Mouse (Mus musculus): ENCODE data around the gene Nagpa. TPM values are rescaled to one million over a fixed set of nuclear protein-coding genes. Genes with fewer than 3 reads are reported as not detected.

Gene Nagpa
- total RNA-seq, 2 experiments from 2014 or later = 5.6 to 6.7 TPM

DNA sequence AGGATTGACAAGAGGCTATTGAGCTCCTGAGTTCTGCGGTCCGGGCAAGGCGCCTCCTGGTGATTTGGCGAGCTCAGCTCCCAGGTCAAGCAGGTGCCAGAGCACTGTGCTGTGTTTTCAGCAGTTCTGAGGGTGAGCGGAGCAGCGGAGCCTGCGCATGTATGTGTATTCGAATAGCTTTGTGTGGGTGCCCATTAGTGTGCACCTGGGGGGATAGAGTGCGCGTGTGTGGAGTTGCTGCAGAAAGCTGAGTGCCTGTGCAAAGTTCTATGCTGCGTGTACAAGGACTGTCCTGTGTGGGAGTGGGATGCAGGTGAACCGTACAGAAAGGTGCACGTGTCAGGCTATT, 56.8 kb downstream of the Nagpa start, which contains the start of gene Sec14l5:
TSS of gene Sec14l5 (plus strand) at position 73 of the 349 bp plus-strand sequence.
- Histone ChIP-seq H3K27ac (peak within 1 kb of the TSS; percentile 88), H3K4me3 (peak within 1 kb of the TSS; percentile 81)
- intact Hi-C loops (cut with DNase I) = loop anchor here (2.0 to 5.0 kb wide), 2 partner anchors 38 to 90 kb away; no protein-coding TSS in a partner anchor
- TF ChIP-seq CTCF (IDR thresholded peaks at IDR 0.05) = peak; percentile 15; the same call in 1 of the 2 replicates
- DNase-seq = no peak

DNA sequence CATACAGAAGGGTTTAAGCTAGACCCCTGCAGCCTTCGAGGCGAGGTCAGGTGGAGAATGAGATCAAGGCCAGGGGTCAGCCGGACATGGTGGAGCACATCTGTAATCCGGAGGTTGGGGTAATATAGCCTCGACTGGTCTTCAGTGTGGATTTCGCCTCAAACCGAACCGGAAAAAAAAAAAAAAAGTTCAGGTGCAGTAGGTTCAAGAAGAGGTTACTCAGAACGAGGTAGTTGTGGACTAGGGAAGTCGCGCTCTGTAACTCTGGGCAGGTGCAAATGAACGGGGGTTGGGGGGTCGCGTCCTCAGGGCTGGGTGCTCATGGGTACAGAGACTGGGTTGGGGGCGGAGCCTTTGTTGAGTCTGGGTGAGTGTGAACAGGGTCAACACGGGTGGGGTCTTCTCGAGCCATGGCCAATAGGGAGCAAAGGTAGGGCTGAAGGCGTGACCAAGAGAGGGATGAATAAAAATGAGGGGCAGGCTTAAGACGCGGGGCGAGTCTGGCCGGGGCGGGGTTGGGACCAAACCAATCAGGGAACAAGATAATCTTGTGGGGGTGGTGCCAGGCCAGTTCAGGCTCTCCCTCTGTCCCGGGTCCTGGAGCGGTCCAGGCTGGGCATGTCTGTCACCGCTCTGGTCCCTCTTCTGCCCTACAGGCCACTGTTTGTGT, 57.3 kb downstream of the Nagpa start:
- peak; percentile 91 for DNase-seq
- intact Hi-C loops (cut with DNase I) = loop anchor here (2.0 to 5.0 kb wide), 2 partner anchors 38 to 89 kb away; no protein-coding TSS in a partner anchor
- H3K4me3 ChIP-seq = peak overlapping the region; percentile 81
- TF ChIP-seq CTCF (IDR thresholded peaks at IDR 0.05) = no peak
- peak overlapping the region; percentile 88 for H3K27ac ChIP-seq

DNA sequence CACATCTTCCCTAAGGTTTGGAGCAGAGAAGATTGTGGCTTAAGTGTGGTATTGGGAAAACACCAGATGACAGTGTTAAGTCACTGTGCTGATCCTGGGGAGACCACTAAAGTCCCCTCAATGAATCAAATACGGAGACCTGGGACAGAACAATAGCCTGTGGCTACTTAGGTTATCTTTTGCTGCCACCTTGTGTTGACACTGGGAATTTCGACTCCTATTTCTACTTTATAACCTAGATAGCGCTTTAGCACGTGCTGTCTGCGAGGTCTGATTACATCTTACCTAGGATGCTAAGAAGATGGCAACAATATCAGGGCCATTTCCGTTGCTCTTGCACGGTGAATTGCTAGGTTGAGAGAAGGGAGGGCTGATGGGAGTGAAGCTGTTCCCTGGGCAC, 58.2 kb downstream of the Nagpa start:
- Histone ChIP-seq H3K4me3 (peak overlapping the region; percentile 81; the same call in 1 of the 2 replicates), H3K27ac (peak overlapping the region; percentile 88; the same call in 1 of the 2 replicates)
- TF ChIP-seq CTCF (IDR thresholded peaks at IDR 0.05) = peak; percentile 80
- DNase-seq = peak; percentile 57
- intact Hi-C loops (cut with DNase I) = loop anchor here (1.0 to 5.0 kb wide), 2 partner anchors 88 to 165 kb away; no protein-coding TSS in a partner anchor

Small RNA genes within 50 kb of the gene (microRNA-seq; reads per million reads assigned to microRNA genes)
- not detected for gene Gm23689
- not detected for gene Gm26095
- gene Mir6364 = not detected

Other genes starting within 250 kb of the Nagpa start
- 10 to 100 TPM; 12.8 to 16.7 TPM for gene Anks3, start 239.8 kb downstream of the Nagpa start, total RNA-seq (2021)
- not detected for gene Sept12, start 206.2 kb downstream of the Nagpa start, total RNA-seq (2021)
- gene Smim22, start 196.7 kb downstream of the Nagpa start, total RNA-seq (2021) = not detected
- gene Rogdi, start 190.5 kb downstream of the Nagpa start, total RNA-seq (2021) = 1 to 10 TPM; 5.2 to 7.4 TPM
- 10 to 100 TPM; 33.1 to 33.7 TPM for gene Glyr1, start 154.1 kb downstream of the Nagpa start, total RNA-seq (2021)
- 10 to 100 TPM; 24.7 to 25.4 TPM for gene Ubn1, start 154.0 kb downstream of the Nagpa start, total RNA-seq (2021)
- gene Ppl, start 71.6 kb downstream of the Nagpa start, total RNA-seq (2021) = 1 to 10 TPM; 2.5 to 3.7 TPM
- gene Sec14l5, start 56.9 kb downstream of the Nagpa start, total RNA-seq (2021) = 10 to 100 TPM in 1 of 2 experiments, 1 to 10 TPM in 1; 7.6 to 16.1 TPM
- gene AU021092, start 18.3 kb upstream of the Nagpa start, total RNA-seq (2021) = 1 to 10 TPM; 3.2 to 3.6 TPM
- 10 to 100 TPM; 10.0 to 10.4 TPM for gene Alg1, start 29.6 kb upstream of the Nagpa start, total RNA-seq (2021)
- 1 to 10 TPM; 6.8 to 8.1 TPM for gene Eef2kmt, start 52.0 kb upstream of the Nagpa start, total RNA-seq (2021)

All from gastrocnemius, adult 2 months (tissue).